Comparison of ENCODE assay signal across 29 mouse cellular contexts in genomic region chr17:35318671-35319070, GRCm38 (mm10). TPM values are rescaled to one million over a fixed set of nuclear protein-coding genes. Genes with fewer than 3 reads are reported as not detected.
DNase-seq lines count a peak whose midpoint lies in the region; ATAC-seq lines count a peak whose summit lies in the region.
"Had no signal": no experiment of that assay in that cellular context is flagged by ENCODE, and none has a peak within 500 bp of the region (broad histone marks: within the 10 kb centered on the region; RNA-seq: fewer than 3 reads in every experiment).

No protein-coding gene starts in this region.

- no peaks in the 10 kb centered on the region for H3K36me3 ChIP-seq in forebrain, embryonic 14.5 days (ENCODE audit: control insufficient read depth, insufficient read depth, low read length)
- H3K36me3 ChIP-seq: embryonic facial prominence, embryonic 10.5 days; embryonic facial prominence, embryonic 13.5 days; forebrain, embryonic 12.5 days; G1E; heart, embryonic 12.5 days; heart, embryonic 15.5 days; hindbrain, embryonic 10.5 days; hindbrain, embryonic 13.5 days had no signal

- H3K9me3 ChIP-seq in forebrain, embryonic 14.5 days (replicated peaks; ENCODE audit: control insufficient read depth, low read length) = no peaks in the 10 kb centered on the region
- H3K9me3 ChIP-seq: embryonic facial prominence, embryonic 10.5 days; embryonic facial prominence, embryonic 13.5 days; forebrain, embryonic 12.5 days; G1E; heart, embryonic 12.5 days; heart, embryonic 15.5 days; hindbrain, embryonic 10.5 days; hindbrain, embryonic 13.5 days had no signal

- H3K9ac ChIP-seq in forebrain, embryonic 14.5 days (ENCODE audit: low read length) = no peak overlapping the region
- H3K9ac ChIP-seq: embryonic facial prominence, embryonic 13.5 days; forebrain, embryonic 12.5 days; heart, embryonic 12.5 days; heart, embryonic 15.5 days; hindbrain, embryonic 13.5 days had no signal

- no peak overlapping the region for H3K4me2 ChIP-seq in forebrain, embryonic 14.5 days (ENCODE audit: low read length)
- H3K4me2 ChIP-seq: embryonic facial prominence, embryonic 13.5 days; forebrain, embryonic 12.5 days; heart, embryonic 12.5 days; heart, embryonic 15.5 days; hindbrain, embryonic 13.5 days had no signal

- no peak overlapping the region for H3K27ac ChIP-seq in forebrain, embryonic 14.5 days (ENCODE audit: low read depth, low read length)
- H3K27ac ChIP-seq: embryonic facial prominence, embryonic 10.5 days; embryonic facial prominence, embryonic 13.5 days; forebrain, embryonic 12.5 days; heart, embryonic 15.5 days; hindbrain, embryonic 10.5 days; hindbrain, embryonic 13.5 days had no signal

- peak; percentile 29 for DNase-seq in heart, adult 11 months
- DNase-seq in heart, adult 9 months (ENCODE audit: low spot score in 2 of 2) = no peak
- peak; percentile 60 to 69 for DNase-seq in thymus, postnatal 10 days (ENCODE audit: low spot score in 2 of 2)
- peak; percentile 62 to 78 for DNase-seq in thymus, postnatal 36 days
- DNase-seq in forebrain, embryonic 14.5 days (ENCODE audit: low spot score) = no peak
- no peak for DNase-seq in embryo, embryonic 9.5 days (ENCODE audit: extremely low spot score)
- no peak for DNase-seq in kidney, postnatal 10 days
- DNase-seq: adrenal gland, postnatal 10 days; B cell, adult 2 months; cerebellum, adult 11-12 months; cerebellum, adult 8-10 months; cerebellum, postnatal 10 days; cerebellum, postnatal 36 days; gastrocnemius, postnatal 10 days; gastrocnemius, postnatal 36 days; heart, postnatal 10 days; heart, postnatal 36 days had no signal

- H3K4me3 ChIP-seq in forebrain, embryonic 14.5 days (ENCODE audit: low read depth, low read length) = no peak overlapping the region
- H3K4me3 ChIP-seq: embryonic facial prominence, embryonic 10.5 days; embryonic facial prominence, embryonic 13.5 days; erythroblast, embryonic 14.5 days; forebrain, embryonic 12.5 days; heart, embryonic 12.5 days; heart, embryonic 15.5 days; hindbrain, embryonic 10.5 days; hindbrain, embryonic 13.5 days had no signal

- H3K27me3 ChIP-seq in forebrain, embryonic 14.5 days (replicated peaks; ENCODE audit: control insufficient read depth, insufficient read depth, low read length) = peaks cover 34% of the 10 kb centered on the region

- ATAC-seq in forebrain, embryonic 14.5 days = no peak
- ATAC-seq: forebrain, embryonic 16.5 days; hindbrain, embryonic 16.5 days; Patski had no signal

- H3K4me1 ChIP-seq in forebrain, embryonic 14.5 days (ENCODE audit: control insufficient read depth, insufficient read depth, low read length) = no peaks in the 10 kb centered on the region

RNA-seq across cellular contexts. Expression of gene H2-Q1, which starts 1.5 kb away (rescaled TPM):
- polyA plus RNA-seq in forebrain, embryonic 14.5 days (2014; fragmentation: Nextera tagmentation; extraction: Ambion mirVana) = 0.46 TPM in 1 of 2 replicates, not detected in the other
- polyA plus RNA-seq: embryonic facial prominence, embryonic 10.5 days; embryonic facial prominence, embryonic 13.5 days; erythroblast, embryonic 14.5 days; forebrain, embryonic 12.5 days; G1E; hindbrain, embryonic 10.5 days had no signal

RNA-seq across cellular contexts. Expression of gene H2-Q2, which starts 23.4 kb away (rescaled TPM):
- 1.1 and 2.1 TPM in 2 replicates for polyA plus RNA-seq in forebrain, embryonic 14.5 days (2014; fragmentation: Nextera tagmentation; extraction: Ambion mirVana)
- polyA plus RNA-seq: embryonic facial prominence, embryonic 13.5 days; erythroblast, embryonic 14.5 days; forebrain, embryonic 12.5 days; G1E; Patski had no signal

RNA-seq across cellular contexts. Expression of gene H2-D1, which starts 56.1 kb away (rescaled TPM):
- polyA plus RNA-seq in forebrain, embryonic 14.5 days (2014; fragmentation: Nextera tagmentation; extraction: Ambion mirVana) = 37.5 and 44.2 TPM in 2 replicates

Comparison
In these comparisons a context has a peak if more than half of its experiments do, and no peak if none do; other contexts are left out.
1. DNase-seq: peak in heart, adult 11 months (single experiment), thymus, postnatal 10 days (2 of 2) and thymus, postnatal 36 days (2 of 2); none in heart, adult 9 months (0 of 2), forebrain, embryonic 14.5 days (single experiment), embryo, embryonic 9.5 days (single experiment) and kidney, postnatal 10 days (single experiment).